Mouse (Mus musculus): Measurements from ENCODE around the gene Gm20431. TPM values are rescaled to one million over a fixed set of nuclear protein-coding genes. Genes with fewer than 3 reads are reported as not detected.

Gene Gm20431
- polyA plus RNA-seq, 1 experiment from 2014 or later = 7.2 TPM

DNA sequence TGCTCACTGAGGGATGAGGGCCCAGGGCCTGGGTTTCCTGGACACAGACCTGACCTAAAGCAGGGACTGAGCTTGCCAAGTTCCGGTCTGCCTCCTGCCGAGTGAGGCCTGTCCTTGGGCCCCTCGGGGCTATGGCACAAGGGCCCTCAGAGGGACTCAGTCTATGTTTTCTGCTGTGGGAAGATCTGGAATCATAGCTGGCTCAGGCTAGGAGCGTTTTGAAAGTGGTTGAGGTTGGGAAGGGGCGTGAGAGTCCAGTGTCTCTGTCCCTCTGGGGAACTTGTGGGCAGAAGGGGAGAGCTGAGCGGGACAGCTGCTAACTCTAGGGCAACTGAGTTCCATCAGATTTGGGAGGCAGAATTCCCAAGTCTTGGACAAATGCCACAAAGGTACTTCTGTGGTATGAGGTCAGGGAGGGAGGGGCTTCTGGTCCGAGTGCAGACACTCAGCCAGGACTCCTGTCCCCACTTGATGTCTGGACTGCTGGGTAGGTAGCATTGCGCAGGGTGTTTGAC lies 60.8 kb downstream of the Gm20431 start:
- H3K27me3 ChIP-seq (replicated peaks) = no peaks in the 10 kb centered on the region
- H3K27ac ChIP-seq = no peak overlapping the region
- H3K9ac ChIP-seq = no peak overlapping the region; the same call in 1 of the 2 replicates
- peaks cover 34% of the 10 kb centered on the region for H3K4me1 ChIP-seq (replicated peaks)
- no peak for ATAC-seq
- H3K36me3 ChIP-seq = no peaks in the 10 kb centered on the region
- no peak overlapping the region for H3K4me2 ChIP-seq (replicated peaks)
- WGBS = 80% methylated on average over 8 of the region's 8 CpGs
- H3K9me3 ChIP-seq = no peaks in the 10 kb centered on the region
- no peak overlapping the region for H3K4me3 ChIP-seq (replicated peaks)

- no peak for ATAC-seq
- Histone ChIP-seq H3K27ac (no peak overlapping the region), H3K4me2 (replicated peaks) (no peak overlapping the region), H3K36me3 (no peaks in the 10 kb centered on the region), H3K4me3 (replicated peaks) (no peak overlapping the region), H3K9me3 (no peaks in the 10 kb centered on the region), H3K4me1 (replicated peaks) (peaks cover 34% of the 10 kb centered on the region), H3K9ac (no peak overlapping the region), H3K27me3 (replicated peaks) (no peaks in the 10 kb centered on the region)
- WGBS = 54% methylated on average over 6 of the region's 6 CpGs
Observed at GRCm38 (mm10) chr2:167599917-167600316, 61.4 kb downstream of the Gm20431 start.

DNA sequence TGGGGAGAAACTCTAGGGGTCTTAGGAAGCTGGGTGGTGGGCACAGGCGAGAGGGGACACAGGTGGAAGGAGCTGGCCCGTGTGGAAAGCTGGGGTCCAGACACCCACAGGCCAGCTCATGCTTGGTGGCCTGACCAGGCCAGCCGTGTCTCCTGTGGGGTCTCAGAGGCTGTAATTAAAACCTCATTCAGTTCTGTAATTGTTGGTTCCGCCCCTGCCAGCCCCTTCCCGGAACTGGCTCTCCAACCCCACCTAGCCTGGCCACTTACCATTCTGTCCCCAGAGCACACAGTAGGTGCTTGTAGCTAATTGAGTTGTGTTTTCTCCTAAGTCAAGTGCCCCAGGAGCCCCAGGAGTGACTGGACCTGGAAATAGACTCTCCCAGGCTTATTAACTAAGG lies 62.1 kb downstream of the Gm20431 start:
- H3K4me3 ChIP-seq (replicated peaks) = no peak overlapping the region
- no peak overlapping the region for H3K4me2 ChIP-seq (replicated peaks)
- peaks cover 41% of the 10 kb centered on the region for H3K4me1 ChIP-seq (replicated peaks)
- no peaks in the 10 kb centered on the region for H3K36me3 ChIP-seq
- H3K27ac ChIP-seq = no peak overlapping the region
- H3K9ac ChIP-seq = no peak overlapping the region
- H3K9me3 ChIP-seq = no peaks in the 10 kb centered on the region
- WGBS = 82% methylated on average over 5 of the region's 5 CpGs
- no peak for ATAC-seq
- no peaks in the 10 kb centered on the region for H3K27me3 ChIP-seq (replicated peaks)

DNA sequence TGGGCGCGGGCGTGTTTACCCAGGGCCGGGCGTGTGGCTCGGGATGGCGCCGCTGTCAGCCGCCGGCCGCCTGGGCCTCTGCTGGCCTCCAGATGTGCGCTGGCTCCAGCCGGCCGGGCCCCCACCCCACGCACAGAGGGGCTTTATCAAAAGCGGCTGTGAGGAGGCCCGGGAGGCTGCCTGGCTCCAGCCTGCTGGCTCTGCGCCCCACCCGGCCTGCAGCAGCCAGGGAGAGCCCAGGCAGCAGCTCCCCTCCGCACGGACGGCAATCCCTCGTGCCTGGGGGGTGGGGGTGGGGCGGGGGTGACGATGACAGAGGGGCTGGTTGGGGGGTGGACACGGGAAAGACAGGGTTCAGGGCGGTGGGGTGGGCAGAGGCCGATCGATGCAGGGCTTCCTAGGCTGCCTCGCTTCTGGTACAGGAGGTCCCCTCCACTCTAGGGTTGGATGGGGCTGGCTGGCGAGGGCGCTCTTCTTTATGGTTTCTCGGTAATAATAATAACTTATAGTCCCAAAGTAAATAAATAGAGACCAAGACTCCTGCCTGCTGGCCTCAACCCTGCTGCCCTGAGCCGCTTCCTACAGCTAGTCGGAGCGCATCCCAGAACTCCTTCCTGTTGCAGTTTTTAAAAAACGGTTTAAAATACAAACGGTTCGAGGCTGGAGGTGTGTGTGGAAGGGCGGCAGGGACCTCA lies 63.7 kb downstream of the Gm20431 start:
- 16% methylated on average over 37 of the region's 40 CpGs for WGBS
- Histone ChIP-seq H3K27ac (peak overlapping the region; percentile 82), H3K4me2 (replicated peaks) (peak overlapping the region; percentile 58), H3K9ac (peak overlapping the region; percentile 42), H3K36me3 (no peaks in the 10 kb centered on the region), H3K4me1 (replicated peaks) (peaks cover 52% of the 10 kb centered on the region), H3K9me3 (no peaks in the 10 kb centered on the region), H3K27me3 (replicated peaks) (no peaks in the 10 kb centered on the region), H3K4me3 (replicated peaks) (peak overlapping the region; percentile 23)
- ATAC-seq = peak; percentile 81

DNA sequence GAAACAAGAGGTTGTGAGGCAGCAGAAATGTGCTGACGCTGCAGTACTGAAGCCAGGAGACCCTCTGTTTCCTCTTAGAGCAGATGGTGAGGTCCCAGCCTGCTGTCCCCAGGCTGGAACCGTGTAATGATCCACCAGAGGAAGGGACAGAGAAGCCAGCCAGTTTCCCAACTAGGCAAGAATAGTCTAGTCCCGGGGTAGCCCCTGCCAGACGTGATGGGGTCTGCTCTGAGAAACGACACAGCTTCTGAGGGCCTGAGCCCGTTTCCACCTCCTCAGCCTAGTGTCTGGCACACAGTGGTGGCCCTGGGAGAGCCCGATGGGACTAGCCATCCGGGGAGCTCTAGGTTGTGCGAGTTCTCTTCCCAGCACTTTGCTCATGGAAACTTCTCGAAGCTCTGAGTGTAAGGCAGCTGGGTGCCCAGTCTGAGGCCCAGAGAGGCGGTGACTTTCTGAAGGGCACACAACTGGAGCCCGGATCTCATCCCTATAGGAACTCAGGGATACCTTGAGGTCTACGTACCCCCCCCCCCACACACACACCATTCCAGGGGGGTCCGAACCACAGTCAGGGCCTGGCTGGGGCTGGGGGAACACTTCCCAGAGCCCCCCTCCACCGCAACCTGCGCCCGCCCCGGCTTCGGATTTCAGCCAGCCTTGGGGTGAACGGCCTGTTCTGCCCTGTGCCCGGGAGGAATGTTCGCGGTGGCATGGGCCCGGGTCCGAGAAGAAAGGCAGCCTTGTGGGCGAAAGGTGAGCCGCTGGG lies 64.4 kb downstream of the Gm20431 start:
- H3K9ac ChIP-seq = peak overlapping the region; percentile 42
- no peaks in the 10 kb centered on the region for H3K36me3 ChIP-seq
- ATAC-seq = peak; percentile 15
- no peaks in the 10 kb centered on the region for H3K27me3 ChIP-seq (replicated peaks)
- peaks cover 52% of the 10 kb centered on the region for H3K4me1 ChIP-seq (replicated peaks)
- peak overlapping the region; percentile 23 for H3K4me3 ChIP-seq (replicated peaks)
- no peaks in the 10 kb centered on the region for H3K9me3 ChIP-seq
- H3K27ac ChIP-seq = peak overlapping the region; percentile 82
- 35% methylated on average over 27 of the region's 27 CpGs for WGBS
- H3K4me2 ChIP-seq (replicated peaks) = peak overlapping the region; percentile 58

DNA sequence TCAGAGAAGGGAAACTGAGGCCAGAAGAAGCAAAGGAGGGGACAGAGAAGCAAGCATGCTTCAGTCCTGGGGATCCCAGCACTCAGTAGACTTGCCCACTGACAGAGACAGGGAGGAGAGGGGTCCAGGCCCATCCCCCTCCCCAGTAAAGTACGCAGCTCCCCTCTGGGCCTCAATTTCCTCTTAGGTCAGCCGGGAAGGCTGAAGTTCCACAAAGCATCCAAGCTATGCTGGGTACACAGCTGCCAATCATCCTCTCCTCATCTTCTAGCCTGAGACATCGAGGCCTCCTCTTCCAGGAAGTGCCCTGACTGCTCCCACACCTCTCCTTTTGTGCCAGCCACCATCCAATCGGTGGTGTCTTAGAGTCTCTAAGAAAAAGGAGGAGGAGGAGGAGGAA lies 65.0 kb downstream of the Gm20431 start:
- Histone ChIP-seq H3K4me3 (replicated peaks) (no peak overlapping the region), H3K27ac (peak overlapping the region; percentile 84), H3K4me2 (replicated peaks) (no peak overlapping the region), H3K9ac (no peak overlapping the region; the same call in 1 of the 2 replicates), H3K27me3 (replicated peaks) (no peaks in the 10 kb centered on the region), H3K9me3 (no peaks in the 10 kb centered on the region), H3K36me3 (no peaks in the 10 kb centered on the region), H3K4me1 (replicated peaks) (peaks cover 56% of the 10 kb centered on the region)
- ATAC-seq = no peak
- WGBS = 39% methylated on average over 4 of the region's 4 CpGs

- Histone ChIP-seq H3K36me3 (no peaks in the 10 kb centered on the region), H3K9me3 (no peaks in the 10 kb centered on the region), H3K4me3 (replicated peaks) (no peak overlapping the region), H3K27me3 (replicated peaks) (no peaks in the 10 kb centered on the region), H3K27ac (peak overlapping the region; percentile 84), H3K9ac (peak overlapping the region; percentile 33; the same call in 1 of the 2 replicates), H3K4me1 (replicated peaks) (peaks cover 56% of the 10 kb centered on the region), H3K4me2 (replicated peaks) (no peak overlapping the region)
- WGBS = 30% methylated on average over 14 of the region's 14 CpGs
- ATAC-seq = no peak
Observed at GRCm38 (mm10) chr2:167595761-167596171, 65.5 kb downstream of the Gm20431 start.

GRCm38 (mm10) chr2:167594444-167594934 lies 66.8 kb downstream of the Gm20431 start:
- Histone ChIP-seq H3K27me3 (replicated peaks) (no peaks in the 10 kb centered on the region), H3K9me3 (no peaks in the 10 kb centered on the region), H3K27ac (peak overlapping the region; percentile 84), H3K4me3 (replicated peaks) (no peak overlapping the region), H3K36me3 (no peaks in the 10 kb centered on the region), H3K9ac (no peak overlapping the region), H3K4me1 (replicated peaks) (peaks cover 60% of the 10 kb centered on the region), H3K4me2 (replicated peaks) (peak overlapping the region; percentile 14; the same call in 1 of the 2 replicates)
- ATAC-seq = peak; percentile 57
- WGBS = 31% methylated on average over 10 of the region's 10 CpGs

GRCm38 (mm10) chr2:167593551-167594250 lies 67.6 kb downstream of the Gm20431 start:
- peaks cover 62% of the 10 kb centered on the region for H3K4me1 ChIP-seq (replicated peaks)
- ATAC-seq = no peak
- H3K27ac ChIP-seq = peak overlapping the region; percentile 84
- no peak overlapping the region for H3K4me2 ChIP-seq (replicated peaks)
- H3K9ac ChIP-seq = no peak overlapping the region
- WGBS = 78% methylated on average over 4 of the region's 4 CpGs
- no peaks in the 10 kb centered on the region for H3K9me3 ChIP-seq
- no peak overlapping the region for H3K4me3 ChIP-seq (replicated peaks)
- H3K27me3 ChIP-seq (replicated peaks) = no peaks in the 10 kb centered on the region
- no peaks in the 10 kb centered on the region for H3K36me3 ChIP-seq

DNA sequence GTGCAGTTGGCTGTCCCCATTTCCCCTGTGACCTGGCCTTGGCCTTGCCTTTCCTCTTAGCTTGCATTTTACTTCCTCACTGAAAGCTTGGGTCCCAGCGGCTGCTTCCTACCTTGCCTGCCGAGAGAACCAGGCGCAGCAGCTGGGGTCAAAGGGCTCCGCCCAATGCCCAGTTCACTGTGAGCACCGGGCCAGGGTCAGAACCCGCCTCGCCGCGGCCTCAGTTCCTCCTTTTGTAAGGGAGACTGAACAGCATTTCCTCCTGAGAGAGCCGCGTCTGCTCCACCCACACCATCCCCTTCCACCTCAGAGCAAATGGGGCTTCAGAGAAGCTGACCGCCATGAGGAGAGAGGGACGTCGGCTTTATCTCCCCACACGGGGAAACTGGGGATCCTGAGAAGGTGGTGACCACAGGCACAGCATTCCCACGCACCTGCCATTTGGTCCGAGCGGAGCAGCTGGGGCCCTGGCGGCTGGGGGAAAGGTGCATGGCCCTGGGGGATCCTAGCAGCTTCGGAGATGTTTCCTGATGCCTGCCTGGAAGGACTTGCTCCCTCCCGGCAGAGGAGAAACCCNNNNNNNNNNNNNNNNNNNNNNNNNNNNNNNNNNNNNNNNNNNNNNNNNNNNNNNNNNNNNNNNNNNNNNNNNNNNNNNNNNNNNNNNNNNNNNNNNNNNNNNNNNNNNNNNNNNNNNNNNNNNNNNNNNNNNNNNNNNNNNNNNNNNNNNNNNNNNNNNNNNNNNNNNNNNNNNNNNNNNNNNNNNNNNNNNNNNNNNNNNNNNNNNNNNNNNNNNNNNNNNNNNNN lies 72.3 kb downstream of the Gm20431 start:
- 27% methylated on average over 21 of the region's 21 CpGs for WGBS
- no peaks in the 10 kb centered on the region for H3K9me3 ChIP-seq
- H3K4me1 ChIP-seq (replicated peaks) = peaks cover 44% of the 10 kb centered on the region
- peak overlapping the region; percentile 45; the same call in 1 of the 2 replicates for H3K27ac ChIP-seq
- H3K4me3 ChIP-seq (replicated peaks) = peak overlapping the region; percentile 2
- H3K4me2 ChIP-seq (replicated peaks) = peak overlapping the region; percentile 40
- no peaks in the 10 kb centered on the region for H3K27me3 ChIP-seq (replicated peaks)
- peak; percentile 45 for ATAC-seq
- H3K36me3 ChIP-seq = no peaks in the 10 kb centered on the region
- H3K9ac ChIP-seq = peak overlapping the region; percentile 9; the same call in 1 of the 2 replicates

DNA sequence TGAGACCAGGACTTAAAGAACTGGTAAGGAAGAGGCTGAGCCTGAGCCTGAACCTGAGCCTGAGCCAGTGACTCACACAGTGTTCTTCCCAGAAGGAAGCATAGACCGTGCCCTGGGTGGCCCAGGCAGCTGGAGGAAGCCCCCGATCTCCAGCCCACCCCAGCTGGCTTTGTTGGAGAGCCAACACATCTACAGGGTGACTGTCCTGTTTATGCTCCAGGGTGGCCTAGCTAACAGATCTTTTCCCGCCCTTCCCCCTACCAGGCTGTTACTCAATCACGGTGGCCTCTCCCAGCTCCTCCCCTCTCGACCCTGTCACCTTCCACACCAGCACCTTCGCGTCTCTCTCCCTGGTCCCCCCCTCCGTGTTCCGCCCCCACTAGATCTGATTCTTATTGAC lies 74.3 kb downstream of the Gm20431 start:
- no peaks in the 10 kb centered on the region for H3K9me3 ChIP-seq
- WGBS = 24% methylated on average over 9 of the region's 9 CpGs
- no peak overlapping the region for H3K9ac ChIP-seq
- H3K27ac ChIP-seq = peak overlapping the region; percentile 54
- H3K4me2 ChIP-seq (replicated peaks) = no peak overlapping the region
- H3K4me3 ChIP-seq (replicated peaks) = no peak overlapping the region
- H3K4me1 ChIP-seq (replicated peaks) = peaks cover 53% of the 10 kb centered on the region
- H3K27me3 ChIP-seq (replicated peaks) = no peaks in the 10 kb centered on the region
- no peaks in the 10 kb centered on the region for H3K36me3 ChIP-seq
- ATAC-seq = peak; percentile 57; the same call in 1 of the 2 replicates

Measured in intestine, embryonic 15.5 days (tissue).